Mouse (Mus musculus) heart, postnatal 36 days (tissue): ENCODE measurements around the gene Rnf115. TPM values are rescaled to one million over a fixed set of nuclear protein-coding genes. Genes with fewer than 3 reads are reported as not detected.
"Not testable (repeated sequence)": the region's sequence is repeated elsewhere in the genome, so short reads cannot be mapped to it uniquely, and the experiment has no call there.

Source experiments
- DNase-seq, 2 experiments: peaks; one replicate each; pipeline ENCODE4 v3.0.0; 2021 to 2022
- intact Hi-C: fragments of 180-260 bp; cut with DNase I; formaldehyde crosslinking; loops from one replicate; pipeline ENCODE4 v1.15.1; 2025
- total RNA-seq, 2 experiments: library from RNA; stranded (reverse); gene quantifications; 2 replicates each; pipeline ENCODE4 v1.2.3; 2021

Gene Rnf115
- 10 to 100 TPM; 19.8 to 27.3 TPM for total RNA-seq

- DNase-seq: peak; percentile 95 to 97
- intact Hi-C loops: loop anchor here (2.0 to 5.0 kb wide), 2 partner anchors 31 to 85 kb away; partner anchors contain the start of gene Pias3
Observed at GRCm38 (mm10) chr3:96727343-96727827, at the start of gene Rnf115, which contains the start of gene Polr3c. Rnf115 (plus strand) TSS chr3:96727664. Polr3c (minus strand) TSS chr3:96727628.

DNA sequence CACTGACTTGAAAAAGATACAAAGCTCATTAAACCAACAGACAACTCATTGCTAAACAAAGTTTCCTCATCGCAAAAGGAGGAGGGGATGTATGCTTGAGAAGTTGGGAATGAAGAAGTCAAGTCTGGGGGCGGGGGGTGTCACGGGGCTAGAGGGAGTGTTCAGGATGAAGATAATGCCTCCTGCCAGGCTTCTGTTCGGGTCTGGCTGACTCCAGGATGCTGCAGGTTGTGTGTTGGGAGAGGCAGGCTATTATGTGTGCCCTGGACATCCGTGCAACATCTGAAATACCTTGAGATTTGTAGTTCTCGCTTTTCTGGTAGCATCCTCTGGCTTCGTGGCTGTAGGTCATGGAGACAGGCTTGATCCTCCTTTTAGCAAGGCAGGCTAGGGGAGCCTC is 49.0 kb upstream of the Rnf115 start:
- intact Hi-C loops: no loop called here
- DNase-seq: no peak

GRCm38 (mm10) chr3:96679159-96679674 is 48.2 kb upstream of the Rnf115 start:
- DNase-seq: no peak
- intact Hi-C loops: no loop called here

- DNase-seq: no peak
- intact Hi-C loops: no loop called here
Observed at GRCm38 (mm10) chr3:96680269-96680956, 47.1 kb upstream of the Rnf115 start.

GRCm38 (mm10) chr3:96683496-96683895 is 44.0 kb upstream of the Rnf115 start:
- DNase-seq: no peak
- intact Hi-C loops: no loop called here

DNA sequence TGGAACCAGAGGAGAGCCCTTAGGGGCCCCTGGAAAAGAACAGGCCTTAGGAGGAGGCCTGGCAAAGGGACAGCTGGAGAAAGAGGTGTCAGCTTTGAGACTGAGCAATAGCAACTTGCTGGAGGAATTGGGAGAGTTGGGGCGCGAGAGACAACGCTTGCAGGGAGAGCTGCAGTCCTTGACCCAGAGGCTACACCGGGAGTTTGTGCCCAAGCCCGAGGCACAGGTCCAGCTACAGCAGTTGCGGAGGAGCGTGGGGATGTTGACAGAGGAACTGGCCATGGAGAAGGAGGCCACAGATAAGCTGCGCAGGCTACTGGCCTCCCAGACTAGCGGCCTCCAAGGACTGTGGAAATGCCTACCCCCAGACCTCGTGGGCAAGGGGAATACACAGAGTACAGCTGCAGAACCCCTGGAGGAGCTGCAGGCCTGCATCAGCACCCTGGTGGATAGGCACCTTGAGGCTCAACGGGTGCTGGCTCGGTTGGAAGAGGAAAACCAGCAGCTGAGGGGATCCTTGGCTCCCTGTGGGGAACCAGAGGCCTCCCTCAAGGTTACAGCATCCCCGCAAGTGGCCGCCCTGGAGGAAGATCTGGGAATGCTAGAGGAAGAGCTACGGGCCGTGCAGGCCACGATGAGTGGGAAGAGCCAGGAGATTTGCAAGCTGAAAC is 43.2 kb upstream of the Rnf115 start:
- intact Hi-C loops: no loop called here
- DNase-seq: peak in 1 of 2 experiments; percentile 17

DNA sequence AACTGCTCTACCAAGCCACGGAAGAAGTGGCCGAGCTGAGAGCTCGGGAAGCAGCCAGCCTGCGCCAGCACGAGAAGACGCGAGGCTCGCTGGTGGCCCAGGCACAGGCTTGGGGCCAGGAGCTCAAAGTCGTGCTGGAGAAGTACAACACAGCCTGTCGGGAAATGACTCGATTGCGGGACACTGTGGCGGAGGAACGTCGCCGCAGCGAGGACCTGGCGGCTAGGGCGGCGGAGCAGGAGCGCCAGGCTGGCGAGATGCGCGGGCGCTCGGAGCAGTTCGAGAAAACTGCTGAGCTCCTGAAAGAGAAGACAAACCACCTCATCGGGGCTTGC is 42.7 kb upstream of the Rnf115 start:
- DNase-seq: peak in 1 of 2 experiments; percentile 23
- intact Hi-C loops: no loop called here

- DNase-seq, intact Hi-C loops: not testable (repeated sequence)
Observed at GRCm38 (mm10) chr3:96686057-96686456, 41.4 kb upstream of the Rnf115 start.

- intact Hi-C loops: no loop called here
- DNase-seq: no peak
Observed at GRCm38 (mm10) chr3:96688854-96689253, 38.6 kb upstream of the Rnf115 start.

- no peak for DNase-seq
- intact Hi-C loops: no loop called here
Observed at GRCm38 (mm10) chr3:96690298-96690697, 37.2 kb upstream of the Rnf115 start.

DNA sequence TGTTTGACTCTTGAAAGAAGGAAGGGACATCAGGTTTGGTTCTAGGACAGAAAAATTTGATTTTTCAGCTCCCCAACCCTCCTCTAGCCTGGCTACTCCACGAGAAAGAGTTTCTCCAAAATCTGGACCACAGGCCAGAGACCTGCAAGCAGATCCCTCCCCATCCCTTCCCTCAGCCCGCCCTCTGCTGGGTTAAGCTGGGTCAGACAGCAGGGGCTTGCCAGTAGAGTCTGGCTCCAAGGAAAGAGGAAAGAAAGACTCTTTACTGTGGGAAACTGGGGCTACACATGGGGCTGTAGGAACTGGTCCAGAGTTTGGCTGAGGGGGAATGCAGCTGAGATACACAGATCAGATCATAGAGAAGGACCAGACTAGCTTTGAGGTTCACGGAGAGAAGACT is 35.0 kb upstream of the Rnf115 start:
- intact Hi-C loops: no loop called here
- DNase-seq: peak; percentile 35 to 36

GRCm38 (mm10) chr3:96693579-96693978 is 33.9 kb upstream of the Rnf115 start:
- DNase-seq: no peak
- intact Hi-C loops: no loop called here

DNA sequence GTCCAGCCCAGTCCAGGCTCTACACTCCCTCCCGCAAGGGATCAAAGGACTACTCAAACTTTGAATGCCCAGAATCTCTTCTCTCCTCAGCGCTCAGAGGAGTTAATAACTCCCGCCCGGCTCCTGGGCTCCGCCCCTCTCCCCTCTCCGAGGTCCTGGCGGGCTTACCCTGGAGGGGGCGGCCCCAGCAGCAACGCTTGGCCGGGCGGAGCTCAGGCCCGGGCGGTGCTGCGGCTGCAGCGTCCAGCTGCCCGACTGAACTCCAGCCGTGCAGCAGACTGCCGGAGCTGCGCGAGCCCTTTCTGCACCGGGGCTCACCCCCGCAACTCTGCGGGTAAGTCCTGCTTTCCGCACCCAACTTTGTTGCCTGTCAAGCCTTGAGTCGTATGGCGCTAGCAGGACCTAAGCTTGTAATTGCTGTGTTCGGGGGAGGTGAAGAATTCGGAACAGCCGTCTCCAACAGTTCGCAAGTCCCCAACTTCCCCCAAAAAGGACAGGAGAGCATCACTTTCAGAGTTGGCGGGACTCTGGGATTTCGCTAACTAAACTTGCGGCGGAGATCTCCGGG is 31.2 kb upstream of the Rnf115 start, which contains the start of gene Pias3:
Pias3 (plus strand) TSS at position 187 of the 568 bp plus-strand sequence.
- peak; percentile 83 to 89 for DNase-seq
- intact Hi-C loops: loop anchor here (2.0 kb wide), 1 partner anchor 31 kb away; the partner anchor contains the start of genes Polr3c and Rnf115

- DNase-seq: peak; percentile 92 to 94
- intact Hi-C loops: loop anchor here (2.0 kb wide), 1 partner anchor 30 kb away; the partner anchor contains the start of genes Polr3c and Rnf115
Observed at GRCm38 (mm10) chr3:96696766-96697732, 30.4 kb upstream of the Rnf115 start.

- intact Hi-C loops: no loop called here
- no peak for DNase-seq
Observed at GRCm38 (mm10) chr3:96698993-96699690, 28.3 kb upstream of the Rnf115 start.

- intact Hi-C loops: no loop called here
- peak in 1 of 2 experiments; percentile 45 for DNase-seq
Observed at GRCm38 (mm10) chr3:96700376-96700775, 27.1 kb upstream of the Rnf115 start.

DNA sequence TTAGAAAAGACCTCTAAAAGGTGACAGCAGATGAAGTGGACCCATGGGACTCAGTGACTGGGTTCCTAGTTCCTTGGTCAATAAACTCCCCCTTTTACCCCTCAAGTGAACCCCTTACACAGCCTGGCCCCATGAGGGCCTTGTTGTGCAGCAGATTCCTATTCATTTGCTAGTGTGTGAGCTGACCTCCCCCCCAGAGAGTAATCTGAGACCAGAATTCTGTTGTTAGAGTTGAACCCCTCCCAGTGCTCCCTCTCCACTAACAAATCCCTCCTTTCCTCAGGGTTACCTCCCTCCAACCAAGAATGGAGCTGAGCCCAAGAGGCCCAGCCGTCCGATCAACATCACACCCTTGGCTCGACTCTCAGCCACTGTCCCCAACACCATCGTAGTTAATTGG is 26.5 kb upstream of the Rnf115 start:
- intact Hi-C loops: no loop called here
- DNase-seq: no peak

DNA sequence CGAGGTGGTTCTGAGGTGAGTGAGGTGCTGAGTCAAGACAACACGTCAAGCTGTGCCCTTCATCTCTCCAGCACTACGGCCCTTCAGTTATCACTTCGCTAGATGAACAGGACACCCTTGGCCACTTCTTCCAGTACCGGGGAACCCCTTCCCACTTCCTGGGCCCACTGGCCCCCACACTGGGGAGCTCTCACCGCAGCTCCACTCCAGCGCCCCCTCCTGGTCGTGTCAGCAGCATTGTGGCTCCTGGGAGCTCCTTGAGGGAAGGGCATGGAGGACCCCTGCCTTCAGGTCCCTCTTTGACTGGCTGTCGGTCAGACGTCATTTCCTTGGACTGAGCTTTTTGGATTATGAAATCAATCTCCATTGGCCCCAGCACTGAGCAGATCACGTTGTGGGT is 22.7 kb upstream of the Rnf115 start:
- peak in 1 of 2 experiments; percentile 22 for DNase-seq
- intact Hi-C loops: loop anchor here (5.0 kb wide), 2 partner anchors 37 to 57 kb away; partner anchors contain the start of gene Itga10

DNA sequence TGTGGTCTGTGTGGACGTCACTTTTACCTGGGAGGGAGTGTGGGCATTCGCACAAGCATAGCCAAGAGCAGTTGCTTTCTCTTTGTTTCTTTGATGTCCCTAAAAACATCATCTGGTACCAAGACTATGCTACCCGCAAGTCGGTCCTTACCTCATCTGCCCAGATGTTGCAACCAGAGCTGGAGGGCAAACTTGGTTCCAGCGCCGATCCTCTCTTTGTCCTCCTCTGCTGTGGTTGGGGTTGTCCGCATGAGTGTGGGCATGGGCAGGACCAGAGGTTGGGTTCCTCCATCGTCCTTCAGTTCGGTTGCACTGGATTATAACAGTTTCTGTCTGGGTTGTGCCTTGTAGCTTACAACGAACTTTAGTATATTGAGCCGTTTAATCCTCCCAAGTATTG is 21.2 kb upstream of the Rnf115 start:
- intact Hi-C loops: loop anchor here (5.0 kb wide), 2 partner anchors 39 to 59 kb away; partner anchors contain the start of gene Itga10
- DNase-seq: no peak
